Mouse (Mus musculus): ENCODE results near the gene Xrcc1. TPM values are rescaled to one million over a fixed set of nuclear protein-coding genes. Genes with fewer than 3 reads are reported as not detected.
A peak's percentile ranks its signal among the peaks of the same experiment; 100 is the strongest.

Xrcc1 gene
- polyA plus RNA-seq, 1 experiment = 54.6 TPM

GRCm38 (mm10) chr7:24577811-24578210 is 31.7 kb downstream of the Xrcc1 start:
- Histone ChIP-seq H3K27ac (ENCODE audit: insufficient read depth, low read depth, low read length) (no peak overlapping the region), H3K4me3 (ENCODE audit: insufficient read depth, low read length) (no peak overlapping the region), H3K4me1 (ENCODE audit: control insufficient read depth, insufficient read depth, low read length) (no peaks in the 10 kb centered on the region)
- TF ChIP-seq POLR2A (IDR thresholded peaks at IDR 0.05; ENCODE audit: borderline replicate concordance, low read depth, low read length) (no peak), CTCF (IDR thresholded peaks at IDR 0.05; ENCODE audit: low read depth, low read length) (no peak)

- Histone ChIP-seq H3K4me3 (ENCODE audit: insufficient read depth, low read length) (no peak overlapping the region), H3K27ac (ENCODE audit: insufficient read depth, low read depth, low read length) (no peak overlapping the region), H3K4me1 (ENCODE audit: control insufficient read depth, insufficient read depth, low read length) (no peaks in the 10 kb centered on the region)
- TF ChIP-seq POLR2A (IDR thresholded peaks at IDR 0.05; ENCODE audit: borderline replicate concordance, low read depth, low read length) = no peak
- no peak for TF ChIP-seq CTCF (IDR thresholded peaks at IDR 0.05; ENCODE audit: low read depth, low read length)
These were observed 38.8 kb downstream of the Xrcc1 start for GRCm38 (mm10) chr7:24584876-24585275.

DNA sequence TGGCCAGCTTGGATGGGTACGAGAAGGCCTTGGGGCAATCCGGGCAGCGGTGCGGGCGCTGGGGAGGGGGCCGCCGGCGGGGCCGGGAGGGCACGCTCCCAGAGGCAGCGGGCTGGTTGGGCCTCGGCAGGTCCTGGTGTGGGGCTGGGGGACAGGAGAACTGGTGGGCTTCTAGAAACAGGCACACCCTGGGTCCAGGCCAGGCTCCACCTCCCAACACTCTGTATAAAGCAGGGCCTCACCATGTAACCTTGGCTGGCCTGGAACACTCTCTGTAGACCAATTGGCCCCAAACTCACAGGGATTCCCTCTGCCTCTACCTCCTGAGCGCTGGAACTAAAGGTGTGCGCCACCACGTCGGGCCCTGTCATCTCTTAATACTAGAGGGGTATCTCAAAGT is 39.9 kb downstream of the Xrcc1 start:
- TF ChIP-seq POLR2A (IDR thresholded peaks at IDR 0.05; ENCODE audit: borderline replicate concordance, low read depth, low read length) (no peak), CTCF (IDR thresholded peaks at IDR 0.05; ENCODE audit: low read depth, low read length) (no peak)
- no peak overlapping the region for H3K27ac ChIP-seq (ENCODE audit: insufficient read depth, low read depth, low read length)
- H3K4me1 ChIP-seq (ENCODE audit: control insufficient read depth, insufficient read depth, low read length) = no peaks in the 10 kb centered on the region
- no peak overlapping the region for H3K4me3 ChIP-seq (ENCODE audit: insufficient read depth, low read length)

GRCm38 (mm10) chr7:24586828-24587227 is 40.7 kb downstream of the Xrcc1 start:
- Histone ChIP-seq H3K4me3 (ENCODE audit: insufficient read depth, low read length) (no peak overlapping the region), H3K27ac (ENCODE audit: insufficient read depth, low read depth, low read length) (no peak overlapping the region), H3K4me1 (ENCODE audit: control insufficient read depth, insufficient read depth, low read length) (no peaks in the 10 kb centered on the region)
- TF ChIP-seq POLR2A (IDR thresholded peaks at IDR 0.05; ENCODE audit: borderline replicate concordance, low read depth, low read length) (no peak), CTCF (IDR thresholded peaks at IDR 0.05; ENCODE audit: low read depth, low read length) (no peak)

- H3K4me1 ChIP-seq (ENCODE audit: control insufficient read depth, insufficient read depth, low read length) = peaks cover 3% of the 10 kb centered on the region; the same call in 1 of the 2 replicates
- TF ChIP-seq CTCF (IDR thresholded peaks at IDR 0.05; ENCODE audit: low read depth, low read length) = no peak
- no peak for TF ChIP-seq POLR2A (IDR thresholded peaks at IDR 0.05; ENCODE audit: borderline replicate concordance, low read depth, low read length)
- no peak within 1 kb of the TSS for H3K27ac ChIP-seq (ENCODE audit: insufficient read depth, low read depth, low read length)
- no peak within 1 kb of the TSS for H3K4me3 ChIP-seq (ENCODE audit: insufficient read depth, low read length)
These were observed 41.4 kb downstream of the Xrcc1 start, which contains the start of the genes Ethe1 and Zfp575 for GRCm38 (mm10) chr7:24587330-24588105. TSS of gene Ethe1 (plus strand) at chr7:24587543. TSS of gene Zfp575 (minus strand) at chr7:24587641.

- TF ChIP-seq POLR2A (IDR thresholded peaks at IDR 0.05; ENCODE audit: borderline replicate concordance, low read depth, low read length) (no peak), CTCF (IDR thresholded peaks at IDR 0.05; ENCODE audit: low read depth, low read length) (no peak)
- H3K27ac ChIP-seq (ENCODE audit: insufficient read depth, low read depth, low read length) = no peak overlapping the region
- no peak overlapping the region for H3K4me3 ChIP-seq (ENCODE audit: insufficient read depth, low read length)
- H3K4me1 ChIP-seq (ENCODE audit: control insufficient read depth, insufficient read depth, low read length) = peaks cover 5% of the 10 kb centered on the region
These were observed 42.2 kb downstream of the Xrcc1 start for GRCm38 (mm10) chr7:24588336-24588735.

DNA sequence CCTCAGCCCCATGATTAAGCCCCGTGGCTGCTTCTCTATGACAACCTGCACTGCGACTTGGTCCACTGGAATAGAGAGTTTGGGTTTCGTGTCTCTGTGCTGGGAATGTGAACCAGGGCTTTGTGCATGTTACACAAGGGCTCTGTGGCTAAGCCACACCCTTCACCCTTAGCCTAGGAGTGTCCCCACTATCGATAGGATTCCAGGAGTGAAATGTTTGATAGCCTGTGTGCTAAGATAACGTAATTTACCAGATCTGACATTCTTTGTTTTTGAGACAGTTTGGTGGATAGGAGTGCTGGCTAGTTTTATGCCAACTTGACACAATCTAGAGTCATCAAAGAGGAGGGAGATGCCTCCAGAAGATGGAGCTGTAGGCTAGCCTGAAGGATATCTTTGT is 45.6 kb downstream of the Xrcc1 start:
- H3K27ac ChIP-seq (ENCODE audit: insufficient read depth, low read depth, low read length) = no peak overlapping the region
- H3K4me3 ChIP-seq (ENCODE audit: insufficient read depth, low read length) = no peak overlapping the region
- TF ChIP-seq CTCF (IDR thresholded peaks at IDR 0.05; ENCODE audit: low read depth, low read length) (no peak), POLR2A (IDR thresholded peaks at IDR 0.05; ENCODE audit: borderline replicate concordance, low read depth, low read length) (no peak)

DNA sequence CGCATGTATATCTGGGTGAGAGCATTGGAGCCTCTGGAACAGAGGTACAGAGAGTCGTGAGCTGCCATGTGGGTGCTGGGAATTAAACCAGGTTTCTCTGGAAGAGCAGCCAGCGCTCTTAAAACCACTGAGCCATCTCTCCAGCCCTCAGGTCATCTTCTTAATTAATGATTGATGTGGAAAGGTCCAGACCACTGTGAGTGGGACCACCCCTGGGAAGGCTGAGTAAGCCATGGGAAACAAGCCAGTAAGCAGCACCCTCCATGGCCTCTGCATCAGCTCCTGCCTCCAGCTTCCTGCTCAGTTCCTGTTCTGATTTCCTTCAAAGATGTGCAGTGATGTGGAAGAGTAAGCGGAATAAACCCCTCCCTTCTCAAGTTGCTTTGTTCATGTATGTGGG is 46.1 kb downstream of the Xrcc1 start:
- H3K27ac ChIP-seq (ENCODE audit: insufficient read depth, low read depth, low read length) = no peak overlapping the region
- H3K4me1 ChIP-seq (ENCODE audit: control insufficient read depth, insufficient read depth, low read length) = peaks cover 24% of the 10 kb centered on the region
- H3K4me3 ChIP-seq (ENCODE audit: insufficient read depth, low read length) = no peak overlapping the region
- TF ChIP-seq CTCF (IDR thresholded peaks at IDR 0.05; ENCODE audit: low read depth, low read length) (no peak), POLR2A (IDR thresholded peaks at IDR 0.05; ENCODE audit: borderline replicate concordance, low read depth, low read length) (no peak)

More for the DNA sequence above, 45.6 kb downstream of the Xrcc1 start:
- H3K4me1 ChIP-seq (ENCODE audit: control insufficient read depth, insufficient read depth, low read length) = peaks cover 24% of the 10 kb centered on the region

DNA sequence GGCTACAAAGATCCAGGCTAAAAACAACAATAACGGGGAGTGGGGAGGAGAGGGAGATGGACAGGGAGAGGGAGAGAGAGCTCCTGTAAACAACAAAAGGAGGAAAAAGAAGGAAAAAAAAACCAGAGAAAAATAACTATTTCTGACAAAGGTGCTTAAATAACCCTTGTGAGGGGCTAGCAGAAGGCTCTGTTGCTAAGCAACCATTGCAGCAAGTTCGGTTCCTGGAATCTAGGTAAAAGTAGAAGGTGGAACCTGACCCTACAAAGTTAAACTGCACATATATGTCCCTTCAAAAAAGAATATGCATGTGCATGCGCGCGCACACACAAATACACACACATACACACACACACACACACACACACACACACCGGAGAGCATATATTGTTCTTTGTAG is 46.7 kb downstream of the Xrcc1 start:
- H3K4me3 ChIP-seq (ENCODE audit: insufficient read depth, low read length) = no peak overlapping the region
- no peak overlapping the region for H3K27ac ChIP-seq (ENCODE audit: insufficient read depth, low read depth, low read length)
- TF ChIP-seq CTCF (IDR thresholded peaks at IDR 0.05; ENCODE audit: low read depth, low read length) (no peak), POLR2A (IDR thresholded peaks at IDR 0.05; ENCODE audit: borderline replicate concordance, low read depth, low read length) (no peak)
- H3K4me1 ChIP-seq (ENCODE audit: control insufficient read depth, insufficient read depth, low read length) = peaks cover 25% of the 10 kb centered on the region

GRCm38 (mm10) chr7:24593621-24594308 is 47.7 kb downstream of the Xrcc1 start:
- no peak overlapping the region for H3K27ac ChIP-seq (ENCODE audit: insufficient read depth, low read depth, low read length)
- H3K4me1 ChIP-seq (ENCODE audit: control insufficient read depth, insufficient read depth, low read length) = peaks cover 27% of the 10 kb centered on the region
- TF ChIP-seq CTCF (IDR thresholded peaks at IDR 0.05; ENCODE audit: low read depth, low read length) (no peak), POLR2A (IDR thresholded peaks at IDR 0.05; ENCODE audit: borderline replicate concordance, low read depth, low read length) (no peak)
- peak overlapping the region; percentile 74 for H3K4me3 ChIP-seq (ENCODE audit: insufficient read depth, low read length)

Data from bone marrow macrophage, adult 2 months (primary cell).